Mouse (Mus musculus) kidney, adult 18-20 months (tissue): ENCODE results near the gene Ap3d1.
A peak's percentile ranks its signal among the peaks of the same experiment; 100 is the strongest.

Source experiments
- DNase-seq: peaks from one replicate; pipeline ENCODE4 v3.0.0; 2021

The Ap3d1 gene

DNA sequence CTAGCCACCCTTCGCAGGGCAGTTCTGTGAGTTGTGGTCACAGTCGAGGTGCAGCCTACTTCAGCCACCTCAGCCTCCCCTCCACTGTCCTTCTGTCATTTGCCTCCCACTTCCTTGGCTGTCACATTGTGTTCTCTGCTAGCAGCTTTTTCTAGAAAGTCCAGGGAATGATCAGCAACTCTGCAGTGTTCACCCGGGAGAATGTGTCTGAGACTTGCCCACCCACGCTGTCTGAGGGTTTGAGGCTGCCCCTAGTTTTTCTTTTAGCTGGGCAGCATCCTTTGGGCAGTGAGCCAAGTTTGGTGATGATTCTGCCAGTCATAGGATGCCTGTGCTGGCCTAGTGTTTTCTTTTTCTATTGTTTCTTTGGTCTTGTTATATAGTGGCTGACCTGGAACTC, 14.9 kb upstream of the Ap3d1 start:
- DNase-seq = no peak

DNA sequence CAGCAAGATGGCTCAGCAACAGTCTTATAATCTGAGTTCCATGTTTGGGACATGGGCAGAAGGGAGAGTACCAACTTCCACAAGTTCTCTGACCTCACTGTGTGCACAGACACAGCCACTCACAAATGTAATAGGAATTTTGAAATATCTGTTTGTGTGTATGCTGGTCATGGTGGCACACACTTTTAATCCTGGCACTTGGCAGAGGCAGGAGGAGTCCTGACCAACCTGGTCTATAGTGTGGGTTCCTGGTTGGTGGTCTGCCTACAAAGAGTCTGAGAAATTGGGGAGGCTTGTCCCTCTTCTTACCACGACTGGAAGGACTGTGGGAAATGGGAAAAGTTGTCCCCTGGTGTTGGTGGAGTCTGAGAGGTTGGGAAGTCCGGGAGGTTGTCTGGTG, 14.4 kb upstream of the Ap3d1 start:
- no peak for DNase-seq

DNA sequence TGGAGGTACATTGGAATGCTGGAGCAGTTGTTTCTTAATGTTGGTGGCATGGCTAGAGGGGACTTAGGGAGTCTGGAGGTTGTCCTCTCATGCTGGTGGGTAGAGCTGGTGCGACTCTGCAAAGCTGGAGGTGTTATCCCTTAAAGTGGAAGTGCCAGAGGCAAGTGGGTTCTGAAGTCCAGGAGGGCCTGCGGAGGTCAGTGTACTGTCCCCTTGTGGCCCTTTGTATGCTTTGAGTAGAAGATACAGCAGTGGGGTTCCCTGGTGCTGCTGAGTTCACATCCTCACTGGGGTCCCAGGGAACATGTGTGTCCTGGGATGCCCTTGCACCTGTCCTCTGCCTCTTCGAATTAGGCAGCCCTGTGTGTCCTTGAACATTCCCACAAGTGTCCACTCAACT, 14.0 kb upstream of the Ap3d1 start:
- DNase-seq = no peak

DNA sequence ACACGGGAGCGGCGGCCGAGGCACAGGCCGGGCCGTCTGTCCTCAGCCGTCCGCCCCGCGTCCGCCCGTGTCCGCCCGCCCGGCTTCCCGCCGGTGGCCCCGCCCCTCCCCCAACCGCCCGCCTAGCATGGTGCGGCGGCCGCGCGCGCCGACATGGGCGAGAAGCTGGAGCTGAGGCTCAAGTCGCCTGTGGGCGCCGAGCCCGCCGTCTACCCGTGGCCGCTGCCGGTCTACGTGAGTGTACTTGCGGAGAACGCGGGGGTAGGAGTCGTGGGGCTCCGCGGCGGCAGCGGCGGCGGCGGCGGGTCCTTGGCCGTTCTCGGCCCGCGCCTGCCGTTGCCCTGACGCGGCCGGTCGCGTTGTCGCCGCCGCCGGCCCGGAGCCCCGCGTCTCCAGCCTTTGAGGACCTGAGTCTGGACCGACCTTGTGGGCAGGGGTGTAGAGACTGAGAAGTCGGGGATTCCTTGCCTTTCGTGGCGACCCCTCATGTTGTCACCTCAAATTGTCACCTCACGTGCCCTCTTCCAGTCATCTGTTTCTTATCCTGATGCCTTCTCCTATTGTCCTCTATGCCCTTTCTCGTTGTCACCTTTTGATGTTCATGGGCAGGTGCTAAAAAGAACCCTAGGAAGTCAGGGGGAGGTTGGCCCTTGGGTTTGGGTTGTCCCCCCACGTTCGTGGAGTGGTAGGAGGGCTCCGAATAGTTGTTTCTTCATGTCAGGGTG, 13.4 kb upstream of the Ap3d1 start:
- DNase-seq = no peak

DNA sequence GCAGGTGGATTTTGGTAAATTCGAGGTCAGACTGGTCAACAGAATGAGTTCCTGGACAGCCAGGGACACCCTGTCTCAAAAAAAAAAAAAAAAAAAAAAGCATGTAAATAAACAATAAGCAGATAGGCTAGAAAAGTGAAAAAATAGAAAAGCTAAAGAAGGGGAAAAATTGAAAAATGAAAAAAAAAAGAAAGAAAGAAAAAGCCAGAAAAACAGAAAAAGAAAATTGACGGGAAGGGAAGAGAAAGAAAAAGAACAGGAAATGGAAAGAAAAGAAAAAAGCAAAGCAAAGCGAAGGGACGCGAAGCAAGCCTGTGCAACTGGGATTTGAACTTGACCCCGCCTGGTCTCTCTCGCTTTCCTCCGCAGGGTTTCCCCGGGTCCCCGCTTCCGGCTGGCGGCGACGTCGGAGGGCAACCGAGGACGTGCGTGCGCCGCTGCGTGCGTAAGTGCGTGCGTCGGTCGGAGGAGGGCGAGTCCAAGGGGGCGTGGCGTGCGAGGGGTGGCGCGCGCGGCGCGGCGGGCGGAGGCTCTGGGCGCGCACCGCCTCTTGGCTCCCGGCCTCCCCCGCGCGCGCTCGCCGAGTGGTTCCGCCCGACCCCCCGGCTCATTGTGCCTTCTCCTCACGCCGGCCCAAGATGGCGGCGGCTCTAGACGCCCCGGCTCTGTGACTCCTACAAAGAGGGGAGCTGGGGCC, 12.7 kb upstream of the Ap3d1 start, which contains the start of gene Dot1l:
TSS of gene Dot1l (plus strand) at position 613 of the 697 bp plus-strand sequence.
- peak; percentile 98 for DNase-seq

DNA sequence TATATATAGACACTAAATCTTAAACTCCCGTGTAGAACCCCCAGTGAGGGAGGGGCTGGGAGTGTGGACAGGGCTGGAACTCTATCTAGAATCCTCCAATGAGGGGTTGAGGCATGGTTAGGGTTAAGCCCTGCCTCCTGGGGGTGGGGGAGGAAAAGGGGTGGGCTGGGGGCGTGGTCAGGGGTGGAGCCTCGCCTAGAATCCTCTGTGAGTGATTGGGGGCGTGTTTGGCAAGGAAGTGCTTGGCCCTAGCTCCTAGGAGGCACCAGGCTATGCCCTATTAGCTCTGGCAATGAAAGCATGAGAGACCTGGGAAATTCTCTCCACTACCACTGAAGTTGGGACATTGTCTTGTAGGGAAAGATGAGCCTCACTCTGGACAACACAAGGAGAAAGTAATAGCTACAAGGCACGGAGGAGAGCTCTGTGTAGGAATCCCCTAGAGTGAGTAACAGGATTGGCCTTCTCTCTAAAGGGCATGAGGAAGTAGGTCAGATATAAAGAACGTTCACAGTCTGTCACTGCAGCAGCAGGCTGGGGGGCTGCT, 10.1 kb upstream of the Ap3d1 start:
- DNase-seq = peak; percentile 71

DNA sequence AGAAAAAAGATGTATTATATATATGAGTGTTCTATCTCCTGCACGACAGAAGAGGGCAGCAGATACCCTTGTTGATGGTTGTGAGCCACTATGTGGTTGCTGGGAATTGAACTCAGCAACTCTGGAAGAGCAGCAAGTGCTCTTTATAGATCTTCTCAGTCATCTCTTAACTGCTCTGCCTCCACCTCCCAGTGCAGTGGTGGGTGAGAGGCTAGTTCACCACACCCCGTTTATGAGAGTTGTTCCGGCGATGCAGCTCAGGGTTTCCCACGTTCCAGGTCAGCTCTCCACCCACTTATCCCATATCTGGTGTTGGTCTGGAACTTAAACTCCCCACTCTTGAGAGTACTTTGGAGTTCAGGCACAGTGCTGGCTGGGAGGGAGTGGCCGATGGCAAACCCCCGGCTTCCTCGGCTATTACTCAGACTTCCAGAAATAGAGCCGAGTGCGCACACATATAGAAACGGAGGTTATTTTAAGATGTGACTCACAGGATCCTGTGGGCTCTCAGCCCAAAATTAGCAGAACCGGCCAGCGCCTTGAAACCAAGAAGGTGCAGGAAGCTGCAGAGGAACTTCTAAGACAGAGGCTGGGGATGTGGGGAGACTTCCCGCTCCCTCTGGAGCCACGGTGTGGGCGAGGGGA, 9.2 kb upstream of the Ap3d1 start:
- peak; percentile 44 for DNase-seq

DNA sequence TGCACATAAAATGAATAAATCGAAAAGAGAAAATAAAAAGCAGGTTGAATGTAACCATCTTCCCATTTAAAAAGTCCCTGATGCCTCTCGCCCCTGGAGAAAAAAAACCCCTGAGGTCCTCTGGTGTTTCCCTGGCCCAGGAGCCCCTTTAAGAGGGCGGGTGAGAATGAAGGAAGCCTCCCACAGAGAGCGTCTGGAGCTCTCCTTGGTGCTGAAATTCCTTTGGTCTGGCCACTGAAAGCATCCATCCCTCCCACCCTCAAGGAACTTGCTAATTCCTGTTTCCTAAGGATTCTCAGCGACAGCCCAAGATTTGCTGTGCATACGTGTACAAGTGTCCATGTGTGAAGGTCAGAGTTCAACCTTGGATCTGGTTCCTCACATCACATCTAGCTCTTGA, 6.5 kb upstream of the Ap3d1 start:
- DNase-seq = no peak

DNA sequence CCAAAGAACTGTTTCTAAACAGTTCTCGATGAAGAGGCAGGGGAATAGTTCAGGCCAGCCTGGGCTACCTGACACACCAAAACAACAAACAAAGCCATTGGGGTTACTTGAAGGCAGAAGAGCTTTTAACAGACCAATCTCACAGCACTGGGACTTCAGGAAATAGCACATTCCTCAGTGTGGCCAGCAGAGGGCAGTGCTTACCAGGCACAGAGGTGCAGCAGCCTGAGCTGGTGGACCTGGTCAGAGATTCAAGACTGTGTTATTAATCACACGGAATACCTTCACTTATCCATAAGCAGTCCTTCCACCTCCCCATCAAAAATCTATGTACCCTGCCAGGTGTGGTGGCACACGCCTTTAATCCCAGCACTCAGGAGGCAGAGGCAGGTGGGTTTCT, 5.3 kb upstream of the Ap3d1 start:
- DNase-seq = peak; percentile 78

DNA sequence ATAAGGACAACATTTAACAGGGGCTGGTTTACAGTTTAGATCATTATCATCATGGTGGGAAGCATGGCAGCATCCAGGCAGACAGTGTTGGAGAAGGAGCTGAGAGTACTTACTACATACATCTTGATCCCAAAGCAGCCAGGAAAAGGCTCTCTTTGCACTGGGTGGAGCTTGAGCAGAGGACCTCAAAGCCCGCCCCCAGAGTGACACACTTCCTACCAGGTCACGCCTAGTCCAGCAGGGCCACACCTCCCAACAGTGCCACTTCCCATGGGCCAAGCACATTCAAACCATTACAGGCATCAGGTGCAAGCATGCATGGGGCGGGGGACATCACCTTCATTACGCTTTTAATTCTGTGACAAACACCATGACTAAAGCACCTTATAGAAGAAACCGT, 2.2 kb upstream of the Ap3d1 start:
- DNase-seq = peak; percentile 64

DNA sequence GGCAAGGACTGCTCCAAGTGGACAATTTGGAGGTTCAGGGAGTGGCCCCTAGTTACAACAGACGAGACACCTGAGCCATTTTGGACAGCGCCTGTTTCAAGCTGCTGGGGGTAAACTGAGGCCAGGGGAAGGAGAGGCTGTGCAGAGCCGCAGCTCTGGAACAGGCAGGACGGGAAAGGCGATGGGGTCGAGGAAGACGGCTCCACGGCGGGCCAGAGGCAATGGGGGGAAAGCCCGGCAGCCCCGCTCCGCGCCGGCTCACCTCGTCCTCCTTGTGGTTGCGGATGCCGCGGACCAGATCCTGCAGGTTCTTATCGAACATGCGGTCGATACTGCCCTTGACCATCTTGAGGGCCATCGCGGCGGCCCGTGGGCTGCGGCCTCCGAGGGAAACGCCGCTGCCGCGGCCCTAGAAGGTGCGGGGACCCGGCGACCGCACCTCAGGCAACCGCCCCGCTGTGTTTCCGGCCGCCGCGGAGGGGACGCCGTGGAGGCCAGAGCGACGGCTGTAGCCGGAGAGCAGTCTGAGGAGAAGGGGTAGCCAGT, 357 bp downstream of the Ap3d1 start:
- DNase-seq = no peak

DNA sequence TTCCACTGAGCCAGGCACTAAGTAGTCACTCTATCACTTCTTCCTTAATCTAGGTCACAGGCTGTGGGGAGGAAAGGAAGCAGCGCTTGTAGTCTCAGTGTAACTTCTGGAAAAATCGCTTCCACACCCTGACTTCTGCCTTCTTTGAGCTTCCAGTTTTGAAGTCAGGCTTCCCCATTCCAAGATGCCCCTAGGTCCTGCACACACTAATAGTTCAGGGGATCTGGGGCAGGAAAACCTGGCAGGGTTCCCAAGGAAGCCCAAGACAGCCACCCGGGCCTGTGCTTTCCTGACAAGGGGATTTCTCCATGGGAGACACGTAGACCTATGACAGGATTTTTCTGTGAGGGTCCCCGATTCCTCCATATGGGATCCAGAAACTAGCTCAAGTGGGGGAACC, 918 bp downstream of the Ap3d1 start:
- peak; percentile 50 for DNase-seq

DNA sequence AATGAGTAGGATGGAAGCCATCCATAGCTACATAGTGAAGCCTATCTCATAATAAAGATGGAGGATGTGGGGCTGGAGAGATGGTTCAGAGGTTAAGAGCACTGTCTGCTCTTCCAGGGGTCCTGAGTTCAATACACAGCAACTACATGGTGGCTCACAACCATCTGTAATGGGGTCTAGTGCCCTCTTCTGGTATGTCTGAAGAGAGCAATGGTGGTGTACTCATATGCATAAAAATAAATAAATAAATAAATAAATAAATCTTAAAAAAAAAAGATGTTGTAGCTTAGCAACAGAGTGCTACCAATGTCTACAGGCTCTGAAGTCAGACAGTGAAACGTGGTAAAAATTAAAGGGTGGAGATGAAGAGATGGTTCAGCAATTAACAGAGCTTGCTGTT, 3.4 kb downstream of the Ap3d1 start:
- DNase-seq = no peak

DNA sequence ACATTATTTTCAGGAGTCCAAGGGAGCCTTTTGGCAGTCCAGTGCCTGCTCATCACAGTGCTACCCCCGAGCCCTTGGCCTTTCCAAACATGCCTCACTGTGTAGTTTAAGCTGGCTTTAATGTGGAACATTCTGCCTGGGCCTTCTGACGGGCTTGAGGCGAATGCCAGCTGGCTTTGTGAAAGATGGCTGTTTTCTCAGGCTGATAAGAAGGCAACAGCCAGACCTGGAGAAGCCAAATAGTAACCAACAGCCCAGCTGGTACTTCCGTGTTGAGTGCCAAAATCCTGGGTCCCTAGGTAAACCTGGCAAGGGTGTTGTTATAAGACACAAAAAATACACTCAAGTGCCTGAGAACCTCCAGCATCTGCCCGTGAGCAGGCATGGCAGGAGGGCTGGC, 5.3 kb downstream of the Ap3d1 start:
- DNase-seq = no peak

DNA sequence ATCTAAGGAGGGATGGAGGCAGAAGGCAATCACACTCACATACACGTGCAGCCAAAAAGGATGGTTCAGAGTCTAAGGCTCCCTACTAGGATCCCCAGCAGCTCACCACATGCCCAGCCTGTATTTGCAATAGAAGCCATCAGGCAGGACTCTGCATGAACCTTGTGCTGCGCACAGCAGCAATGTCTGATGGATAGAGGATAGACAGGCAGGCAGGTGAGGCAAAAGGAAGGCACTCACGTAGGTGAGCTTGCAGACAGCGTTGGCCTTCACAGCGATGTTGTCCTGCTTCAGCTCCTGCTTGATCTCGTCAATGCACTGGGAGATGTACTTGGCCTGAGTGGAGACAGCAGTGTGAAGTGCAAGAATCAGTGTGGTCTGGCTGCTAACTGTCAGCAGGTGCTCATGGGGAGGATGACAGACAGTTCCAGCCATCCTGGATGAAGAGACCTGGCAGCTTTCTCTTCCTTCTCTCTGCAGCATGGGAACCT, 9.4 kb downstream of the Ap3d1 start:
- DNase-seq = no peak

DNA sequence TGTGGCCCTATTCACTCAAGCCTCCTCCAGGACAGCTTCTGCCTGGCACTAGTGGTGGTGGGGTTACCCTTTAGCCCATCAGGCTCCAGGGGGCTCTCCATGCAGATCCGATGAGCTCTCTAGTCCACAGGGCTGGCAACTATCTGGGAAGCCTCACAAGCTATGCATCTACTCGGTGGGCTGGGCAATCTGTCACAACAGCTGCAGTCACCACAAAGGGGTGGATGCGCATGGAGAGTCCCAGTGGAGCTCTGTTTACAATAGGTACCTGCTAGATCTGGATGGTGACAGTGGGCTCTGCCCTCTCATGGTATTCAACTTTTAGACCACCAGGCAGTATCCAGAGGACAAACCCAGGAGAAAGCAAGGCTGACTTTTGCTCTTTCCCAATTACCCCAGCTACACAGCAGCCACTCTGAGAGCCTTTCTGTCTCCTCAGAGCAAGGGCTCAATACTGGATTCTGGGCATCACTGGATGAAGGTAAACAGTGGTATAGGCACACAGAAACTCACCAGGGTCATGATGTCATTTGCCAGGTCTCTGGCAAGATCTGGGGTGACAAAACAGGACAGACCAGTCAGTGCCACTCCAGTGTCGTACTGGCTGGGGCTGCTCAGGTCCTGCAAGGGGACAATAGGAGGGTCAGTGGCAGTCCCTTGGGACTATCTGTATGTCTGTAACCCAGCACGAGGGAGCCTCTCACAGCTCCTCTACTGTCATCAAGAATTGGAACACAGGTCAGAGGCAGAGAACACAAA, 14.5 kb downstream of the Ap3d1 start:
- DNase-seq = no peak

DNA sequence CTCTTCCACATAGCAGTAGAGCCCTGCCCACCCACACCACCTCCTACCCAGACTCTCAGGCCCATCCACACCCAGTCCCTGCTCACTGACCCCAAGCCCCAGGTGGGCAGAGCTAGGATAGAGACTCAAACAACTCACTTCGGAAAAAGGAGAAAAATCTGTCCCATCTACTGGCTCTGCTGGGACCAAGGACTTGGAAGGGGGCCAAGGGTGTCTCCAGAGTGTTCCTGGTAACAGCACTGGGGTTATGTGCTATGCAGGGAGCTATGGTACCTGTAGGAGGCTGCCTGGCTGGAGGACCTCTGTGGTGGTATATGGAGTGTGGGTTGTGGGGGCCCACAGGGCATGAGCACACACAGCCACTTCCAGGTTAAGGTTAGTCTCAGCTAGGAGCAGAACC, 24.8 kb downstream of the Ap3d1 start:
- DNase-seq = no peak

DNA sequence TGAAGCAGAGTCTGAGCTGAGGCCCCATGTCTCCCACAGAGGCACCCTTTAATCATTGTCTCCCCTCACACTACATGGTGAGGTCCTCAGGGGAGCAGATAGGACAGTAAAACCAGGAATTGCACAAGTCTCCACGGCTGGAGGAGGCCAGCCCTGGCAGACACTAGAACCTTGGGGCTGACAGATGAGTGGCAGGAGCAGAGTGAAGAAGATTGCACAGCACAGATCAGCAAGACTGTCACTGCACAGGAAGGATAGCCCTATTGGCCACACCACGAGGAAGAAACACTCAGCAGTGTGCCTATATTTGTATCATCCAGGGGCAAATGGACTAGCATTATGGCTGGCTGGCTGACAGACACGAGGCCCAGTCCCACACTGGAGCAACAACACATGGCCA, 31.2 kb downstream of the Ap3d1 start:
- DNase-seq = no peak

DNA sequence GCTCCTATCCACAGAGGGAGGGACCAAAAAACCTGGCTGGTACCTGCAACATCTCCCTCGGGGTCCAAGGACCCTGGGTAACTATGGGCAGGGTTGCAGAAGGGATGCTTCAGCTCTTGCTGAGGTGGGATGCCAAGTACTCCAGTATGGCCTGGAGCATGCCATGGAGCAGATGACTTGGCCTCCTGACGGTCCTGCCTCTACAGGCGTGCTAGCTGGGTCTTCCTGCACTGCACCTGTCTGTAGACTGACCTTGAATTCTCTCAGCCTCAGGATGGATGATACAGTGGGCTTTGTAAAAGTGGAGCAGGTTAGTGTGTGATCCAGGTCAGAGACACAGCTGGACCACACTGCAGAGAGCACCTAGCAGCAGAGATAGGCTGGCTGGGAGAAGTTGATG, 36.6 kb downstream of the Ap3d1 start:
- DNase-seq = no peak

DNA sequence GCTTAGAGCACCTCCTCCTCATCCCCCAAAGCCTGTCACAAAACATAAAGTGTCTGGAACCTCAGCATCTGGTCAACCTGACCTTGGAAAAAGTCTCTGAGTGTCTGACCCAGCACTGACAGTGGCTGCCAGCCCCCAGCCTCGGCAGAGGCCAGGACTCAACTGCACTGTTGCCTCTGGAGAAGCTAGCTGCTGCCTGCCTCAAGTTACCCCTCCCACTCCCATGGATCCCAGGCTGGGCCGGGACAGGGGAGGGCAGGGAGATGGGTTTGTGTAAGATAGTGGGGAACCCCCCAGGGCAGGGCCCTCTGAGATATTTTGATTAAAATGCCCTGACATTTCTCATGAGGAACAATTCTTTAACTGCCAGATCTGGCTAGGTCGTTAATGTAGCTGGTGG, 37.0 kb downstream of the Ap3d1 start:
- DNase-seq = no peak

DNA sequence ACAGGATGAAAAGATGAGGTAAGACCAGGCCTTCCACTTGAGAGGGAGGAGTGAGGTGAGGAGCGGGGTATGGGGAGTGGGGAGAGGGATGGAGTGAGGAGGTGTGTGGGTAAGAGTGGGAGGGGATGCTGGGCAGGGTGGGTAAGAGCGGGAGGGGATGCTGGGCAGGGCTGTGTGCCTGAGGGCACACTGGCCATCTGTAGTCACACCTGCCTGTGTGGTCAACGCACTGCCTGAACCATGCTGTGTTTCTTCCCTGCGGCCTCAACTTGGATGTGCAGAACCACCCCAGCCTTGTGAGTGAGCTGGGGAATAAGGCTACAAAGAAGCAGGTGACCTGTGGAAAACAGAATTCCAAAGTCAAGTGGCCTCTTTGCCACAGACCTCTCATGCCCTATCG, 37.6 kb downstream of the Ap3d1 start:
- DNase-seq = no peak

DNA sequence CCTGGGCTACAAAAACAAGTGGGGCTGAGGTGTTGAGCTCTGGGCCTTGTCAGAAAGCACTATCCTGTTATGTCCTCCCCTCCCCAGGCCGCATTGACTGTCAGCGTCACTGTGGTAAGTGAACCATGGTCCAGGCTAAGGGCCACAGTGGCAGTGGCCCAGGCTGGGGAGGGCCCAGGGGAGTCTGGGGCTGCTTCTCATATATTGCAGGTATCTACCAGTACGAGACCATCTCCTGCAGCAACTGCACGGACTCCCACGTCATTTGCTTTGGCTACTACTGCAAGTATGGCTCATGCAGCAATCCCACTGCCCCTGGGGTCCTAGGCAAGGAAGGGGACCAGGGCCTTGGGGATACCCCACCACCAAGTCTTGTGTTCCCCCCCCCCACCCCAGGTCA, 38.4 kb downstream of the Ap3d1 start:
- DNase-seq = no peak
